Mouse (Mus musculus): ENCODE data around the gene Espnl. TPM values are rescaled to one million over a fixed set of nuclear protein-coding genes. Genes with fewer than 3 reads are reported as not detected.

Espnl gene
- total RNA-seq (2012; rRNA removed), result 0.40 and 0.48 TPM in 2 replicates

DNA sequence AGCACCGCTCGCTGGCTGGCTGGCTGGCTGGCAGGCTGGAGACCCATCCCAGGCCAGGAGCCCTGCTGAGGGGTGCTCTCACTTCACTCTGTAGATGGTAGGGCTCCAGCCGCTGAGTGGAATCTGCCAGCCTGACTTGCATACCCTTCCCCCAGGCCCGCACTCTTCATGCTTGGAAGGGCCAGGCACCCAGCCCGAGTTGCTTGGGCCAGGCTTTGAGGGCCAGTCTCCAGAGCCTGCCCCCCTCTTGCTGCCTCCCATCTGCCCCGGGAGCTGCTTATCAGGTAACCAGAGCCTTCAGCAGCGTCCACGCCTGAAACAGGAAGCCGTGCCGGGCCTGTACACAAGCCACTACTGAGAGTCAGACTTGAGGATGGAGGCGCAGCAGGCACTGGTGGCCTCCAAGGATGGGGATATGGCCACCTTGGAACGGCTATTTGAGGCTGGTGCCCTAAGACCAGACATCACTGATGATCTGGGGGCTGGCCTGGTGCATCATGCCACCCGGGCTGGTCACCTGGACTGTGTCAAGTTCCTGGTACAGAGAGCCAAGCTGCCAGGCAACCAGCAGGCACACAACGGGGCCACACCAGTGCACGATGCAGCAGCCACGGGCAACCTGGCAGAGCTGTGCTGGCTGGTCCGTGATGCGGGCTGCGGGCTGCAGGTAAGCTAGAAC is at the start of gene Espnl:
TSS of gene Espnl (plus strand) at position 316 of the 679 bp plus-strand sequence.
- no peak within 1 kb of the TSS for H3K27ac ChIP-seq (ENCODE audit: insufficient read depth, low read depth, low read length, poor library complexity, severe bottlenecking)

DNA sequence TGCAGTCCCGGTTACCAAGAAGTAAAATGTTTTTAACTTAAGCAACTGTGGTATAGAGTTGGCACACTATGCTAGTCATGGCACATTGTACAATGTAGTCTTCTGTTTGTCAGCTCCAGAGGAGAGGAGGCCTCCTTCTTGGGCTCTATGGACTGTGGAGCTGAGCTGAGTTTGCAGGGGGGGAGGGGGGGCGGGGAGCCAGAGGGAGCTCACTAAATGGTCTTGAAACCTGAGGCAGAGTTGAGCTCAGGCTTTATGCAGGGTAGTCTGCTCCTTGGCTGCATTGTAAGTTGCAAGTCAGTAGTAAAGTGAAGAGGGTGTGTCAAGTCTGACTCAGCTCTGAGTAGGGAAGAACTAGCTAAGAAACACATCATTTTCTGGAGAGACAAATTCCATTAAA is 49.6 kb upstream of the Espnl start:
- Histone ChIP-seq H3K9ac (ENCODE audit: insufficient read depth, low read depth, low read length, poor library complexity, severe bottlenecking) (no peak overlapping the region), H3K36me3 (ENCODE audit: control insufficient read depth, insufficient read depth, low read length, poor library complexity, severe bottlenecking) (peaks cover 9% of the 10 kb centered on the region), H3K9me3 (ENCODE audit: control insufficient read depth, insufficient read depth, low read depth, low read length) (no peaks in the 10 kb centered on the region), H3K4me1 (ENCODE audit: control insufficient read depth in 2 of 2, insufficient read depth in 2 of 2, low read length in 2 of 2, poor library complexity in 1 of 2) (no peaks in the 10 kb centered on the region), H3K4me3 (ENCODE audit: insufficient read depth in 1 of 2, low read depth in 1 of 2, low read length in 2 of 2, poor library complexity in 1 of 2, severe bottlenecking in 1 of 2) (no peak overlapping the region), H3K27ac (ENCODE audit: insufficient read depth, low read depth, low read length, poor library complexity, severe bottlenecking) (no peak overlapping the region)
- TF ChIP-seq ZNF384 (IDR thresholded peaks at IDR 0.05; ENCODE audit: low read depth, low read length) (no peak), ZC3H11A (IDR thresholded peaks at IDR 0.05; ENCODE audit: borderline replicate concordance, low read depth, low read length) (no peak), CHD2 (IDR thresholded peaks at IDR 0.05; ENCODE audit: low read depth, low read length) (no peak), HCFC1 (IDR thresholded peaks at IDR 0.05; ENCODE audit: borderline replicate concordance, insufficient read depth, low read length) (no peak)
- in situ Hi-C loops (cut with MboI; ENCODE audit: low sequenced_read_pairs in 2 of 2, unreplicated experiment in 2 of 2), result no loop called here
- no peak for DNase-seq (ENCODE audit: low read depth, low spot score)

More for the DNA sequence above, at the start of gene Espnl:
- in situ Hi-C loops (cut with MboI; ENCODE audit: low sequenced_read_pairs in 2 of 2, unreplicated experiment in 2 of 2), result no loop called here
- no peak for DNase-seq (ENCODE audit: low read depth, low spot score)
- H3K9me3 ChIP-seq (ENCODE audit: control insufficient read depth, insufficient read depth, low read depth, low read length), result no peaks in the 10 kb centered on the region
- no peak within 1 kb of the TSS for H3K9ac ChIP-seq (ENCODE audit: insufficient read depth, low read depth, low read length, poor library complexity, severe bottlenecking)
- no peaks in the 10 kb centered on the region; a peak in 1 of 4 replicates for H3K4me1 ChIP-seq (ENCODE audit: control insufficient read depth in 2 of 2, insufficient read depth in 2 of 2, low read length in 2 of 2, poor library complexity in 1 of 2)
- no peak within 1 kb of the TSS for H3K4me3 ChIP-seq (ENCODE audit: insufficient read depth in 1 of 2, low read depth in 1 of 2, low read length in 2 of 2, poor library complexity in 1 of 2, severe bottlenecking in 1 of 2)
- TF ChIP-seq HCFC1 (IDR thresholded peaks at IDR 0.05; ENCODE audit: borderline replicate concordance, insufficient read depth, low read length), result no peak
- TF ChIP-seq ZNF384 (IDR thresholded peaks at IDR 0.05; ENCODE audit: low read depth, low read length), result no peak
- TF ChIP-seq ZC3H11A (IDR thresholded peaks at IDR 0.05; ENCODE audit: borderline replicate concordance, low read depth, low read length), result no peak
- no peak for TF ChIP-seq CHD2 (IDR thresholded peaks at IDR 0.05; ENCODE audit: low read depth, low read length)
- no peaks in the 10 kb centered on the region for H3K36me3 ChIP-seq (ENCODE audit: control insufficient read depth, insufficient read depth, low read length, poor library complexity, severe bottlenecking)

DNA sequence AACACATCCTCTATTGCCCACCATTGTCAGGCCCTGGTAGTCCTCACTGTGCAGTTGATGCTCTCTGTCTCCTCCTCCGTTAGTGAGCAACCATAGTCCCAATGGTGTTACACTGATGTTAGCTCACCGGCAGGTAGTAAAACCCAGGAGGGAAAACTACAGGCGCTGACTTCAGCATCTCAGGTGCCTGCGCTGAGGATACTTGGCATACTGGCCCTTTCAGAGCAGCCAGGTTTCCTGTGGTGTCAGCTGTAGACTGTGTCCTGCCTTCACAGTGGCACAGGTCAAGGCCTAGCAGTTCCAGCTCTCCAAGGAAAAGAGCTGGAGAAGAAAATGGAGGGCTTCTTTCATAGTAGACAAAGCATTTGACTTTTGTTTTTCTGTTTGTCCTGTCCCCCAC is 45.3 kb upstream of the Espnl start:
- in situ Hi-C loops (cut with MboI; ENCODE audit: low sequenced_read_pairs in 2 of 2, unreplicated experiment in 2 of 2), result no loop called here
- Histone ChIP-seq H3K9ac (ENCODE audit: insufficient read depth, low read depth, low read length, poor library complexity, severe bottlenecking) (no peak overlapping the region), H3K4me1 (ENCODE audit: control insufficient read depth in 2 of 2, insufficient read depth in 2 of 2, low read length in 2 of 2, poor library complexity in 1 of 2) (no peaks in the 10 kb centered on the region), H3K4me3 (ENCODE audit: insufficient read depth in 1 of 2, low read depth in 1 of 2, low read length in 2 of 2, poor library complexity in 1 of 2, severe bottlenecking in 1 of 2) (no peak overlapping the region), H3K27ac (ENCODE audit: insufficient read depth, low read depth, low read length, poor library complexity, severe bottlenecking) (no peak overlapping the region), H3K36me3 (ENCODE audit: control insufficient read depth, insufficient read depth, low read length, poor library complexity, severe bottlenecking) (peaks cover 18% of the 10 kb centered on the region), H3K9me3 (ENCODE audit: control insufficient read depth, insufficient read depth, low read depth, low read length) (no peaks in the 10 kb centered on the region)
- no peak for DNase-seq (ENCODE audit: low read depth, low spot score)
- no peak for TF ChIP-seq ZC3H11A (IDR thresholded peaks at IDR 0.05; ENCODE audit: borderline replicate concordance, low read depth, low read length)
- TF ChIP-seq HCFC1 (IDR thresholded peaks at IDR 0.05; ENCODE audit: borderline replicate concordance, insufficient read depth, low read length), result no peak
- TF ChIP-seq ZNF384 (IDR thresholded peaks at IDR 0.05; ENCODE audit: low read depth, low read length), result no peak
- no peak for TF ChIP-seq CHD2 (IDR thresholded peaks at IDR 0.05; ENCODE audit: low read depth, low read length)
- TF ChIP-seq MAFK (IDR thresholded peaks at IDR 0.05; ENCODE audit: insufficient read depth, low read depth, low read length), result no peak

GRCm38 (mm10) chr1:91277480-91277879 is 44.4 kb upstream of the Espnl start:
- H3K4me1 ChIP-seq (ENCODE audit: control insufficient read depth in 2 of 2, insufficient read depth in 2 of 2, low read length in 2 of 2, poor library complexity in 1 of 2), result no peaks in the 10 kb centered on the region
- no peaks in the 10 kb centered on the region for H3K9me3 ChIP-seq (ENCODE audit: control insufficient read depth, insufficient read depth, low read depth, low read length)
- TF ChIP-seq MAFK (IDR thresholded peaks at IDR 0.05; ENCODE audit: insufficient read depth, low read depth, low read length) (no peak), ZNF384 (IDR thresholded peaks at IDR 0.05; ENCODE audit: low read depth, low read length) (no peak), HCFC1 (IDR thresholded peaks at IDR 0.05; ENCODE audit: borderline replicate concordance, insufficient read depth, low read length) (no peak), ZC3H11A (IDR thresholded peaks at IDR 0.05; ENCODE audit: borderline replicate concordance, low read depth, low read length) (no peak), CHD2 (IDR thresholded peaks at IDR 0.05; ENCODE audit: low read depth, low read length) (no peak)
- peaks cover 18% of the 10 kb centered on the region for H3K36me3 ChIP-seq (ENCODE audit: control insufficient read depth, insufficient read depth, low read length, poor library complexity, severe bottlenecking)
- H3K27ac ChIP-seq (ENCODE audit: insufficient read depth, low read depth, low read length, poor library complexity, severe bottlenecking), result no peak overlapping the region
- in situ Hi-C loops (cut with MboI; ENCODE audit: low sequenced_read_pairs in 2 of 2, unreplicated experiment in 2 of 2), result no loop called here
- DNase-seq (ENCODE audit: low read depth, low spot score), result no peak
- H3K4me3 ChIP-seq (ENCODE audit: insufficient read depth in 1 of 2, low read depth in 1 of 2, low read length in 2 of 2, poor library complexity in 1 of 2, severe bottlenecking in 1 of 2), result no peak overlapping the region
- no peak overlapping the region for H3K9ac ChIP-seq (ENCODE audit: insufficient read depth, low read depth, low read length, poor library complexity, severe bottlenecking)

Measured in ES-E14 (cell line).